Mouse (Mus musculus): ENCODE measurements around the gene Tpte. TPM values are rescaled to one million over a fixed set of nuclear protein-coding genes. Genes with fewer than 3 reads are reported as not detected.

The Tpte gene
- polyA plus RNA-seq, 1 experiment = not detected

DNA sequence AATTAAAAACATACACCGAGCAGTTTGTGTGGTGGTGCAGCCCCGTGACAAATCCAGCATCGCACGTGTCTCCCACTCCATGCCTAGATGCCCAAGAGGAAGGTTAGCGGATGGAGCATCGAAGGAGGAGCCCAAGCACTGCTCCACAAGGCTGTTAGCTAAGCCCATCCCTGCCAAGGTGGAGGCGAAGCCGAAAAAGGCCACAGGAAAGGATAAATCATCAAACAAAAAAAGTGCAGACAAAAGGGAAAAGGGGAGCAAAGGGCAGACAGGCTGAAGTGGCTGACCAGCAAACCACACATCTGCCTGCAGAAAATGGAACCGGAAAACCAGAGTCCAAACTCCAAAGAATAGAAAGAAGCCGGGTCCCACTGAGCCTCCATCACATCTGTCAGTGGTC, 23.8 kb downstream of the Tpte start:
- Histone ChIP-seq H3K4me2 (ENCODE audit: low read depth) (no peak overlapping the region), H3K79me2 (ENCODE audit: control insufficient read depth, insufficient read depth) (no peaks in the 10 kb centered on the region), H3K4me3 (no peak overlapping the region), H3K36me3 (ENCODE audit: control insufficient read depth, insufficient read depth) (no peaks in the 10 kb centered on the region), H3ac (ENCODE audit: control insufficient read depth, insufficient read length) (no peak overlapping the region), H3K27me3 (ENCODE audit: control insufficient read depth, insufficient read depth, insufficient read length) (peaks cover 8% of the 10 kb centered on the region)
- TF ChIP-seq E2F4 (IDR thresholded peaks at IDR 0.05; ENCODE audit: insufficient read depth) = no peak
- TF ChIP-seq MYOD1 (IDR thresholded peaks at IDR 0.05; ENCODE audit: control insufficient read depth in 1 of 3, insufficient read length in 2 of 3, low read depth in 2 of 3) = no peak
- TF ChIP-seq CEBPB (IDR thresholded peaks at IDR 0.05; ENCODE audit: insufficient read depth, poor library complexity, severe bottlenecking) = no peak
- no peak for TF ChIP-seq MYOG (IDR thresholded peaks at IDR 0.05; ENCODE audit: control insufficient read depth in 1 of 3, insufficient read depth in 1 of 3, insufficient read length in 2 of 3, low read depth in 2 of 3)
- no peak for TF ChIP-seq POLR2A (IDR thresholded peaks at IDR 0.05; ENCODE audit: insufficient read length, low read depth)
- TF ChIP-seq REST (IDR thresholded peaks at IDR 0.05; ENCODE audit: insufficient read depth, insufficient read length) = no peak
- TF ChIP-seq POLR2AphosphoS2 (IDR thresholded peaks at IDR 0.05; ENCODE audit: insufficient read length, low read depth) = no peak
- no peak for TF ChIP-seq MAX (IDR thresholded peaks at IDR 0.05; ENCODE audit: low read depth)
- TF ChIP-seq SRF (IDR thresholded peaks at IDR 0.05; ENCODE audit: control insufficient read depth, insufficient read length, low read depth) = no peak
- TF ChIP-seq USF1 (IDR thresholded peaks at IDR 0.05; ENCODE audit: low read depth) = no peak
- no peak for TF ChIP-seq TCF3 (IDR thresholded peaks at IDR 0.05; ENCODE audit: insufficient read length, low read depth)
- no peak for TF ChIP-seq TCF12 (IDR thresholded peaks at IDR 0.05; ENCODE audit: insufficient read depth, poor library complexity, severe bottlenecking)

DNA sequence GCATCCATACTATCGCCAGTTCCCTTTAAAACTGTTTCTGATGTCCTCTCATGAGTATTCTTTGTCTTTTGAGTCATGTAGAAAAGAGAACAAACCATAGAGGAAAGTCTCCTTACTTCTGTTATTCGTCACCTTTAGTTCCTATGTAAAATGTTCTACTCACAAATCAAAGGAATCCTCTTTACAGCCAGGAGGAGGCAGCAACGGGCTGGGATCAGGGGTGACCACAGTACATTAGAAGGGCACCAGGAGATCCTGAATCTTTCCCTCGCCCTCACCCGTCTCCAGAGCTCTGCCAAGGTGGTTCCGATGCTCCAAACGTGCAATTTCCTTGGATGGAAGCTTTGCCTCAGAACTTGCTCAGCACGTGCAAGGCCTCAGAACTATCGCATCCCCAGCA, 28.2 kb downstream of the Tpte start:
- H3K4me3 ChIP-seq = no peak overlapping the region
- TF ChIP-seq POLR2A (IDR thresholded peaks at IDR 0.05; ENCODE audit: insufficient read length, low read depth) (no peak), USF1 (IDR thresholded peaks at IDR 0.05; ENCODE audit: low read depth) (no peak), TCF12 (IDR thresholded peaks at IDR 0.05; ENCODE audit: insufficient read depth, poor library complexity, severe bottlenecking) (no peak), MYOD1 (IDR thresholded peaks at IDR 0.05; ENCODE audit: control insufficient read depth in 1 of 3, insufficient read length in 2 of 3, low read depth in 2 of 3) (no peak), MAX (IDR thresholded peaks at IDR 0.05; ENCODE audit: low read depth) (no peak), MYOG (IDR thresholded peaks at IDR 0.05; ENCODE audit: control insufficient read depth in 1 of 3, insufficient read depth in 1 of 3, insufficient read length in 2 of 3, low read depth in 2 of 3) (no peak), TCF3 (IDR thresholded peaks at IDR 0.05; ENCODE audit: insufficient read length, low read depth) (no peak), CEBPB (IDR thresholded peaks at IDR 0.05; ENCODE audit: insufficient read depth, poor library complexity, severe bottlenecking) (no peak), POLR2AphosphoS2 (IDR thresholded peaks at IDR 0.05; ENCODE audit: insufficient read length, low read depth) (no peak), E2F4 (IDR thresholded peaks at IDR 0.05; ENCODE audit: insufficient read depth) (no peak), SRF (IDR thresholded peaks at IDR 0.05; ENCODE audit: control insufficient read depth, insufficient read length, low read depth) (no peak)
- H3K36me3 ChIP-seq (ENCODE audit: control insufficient read depth, insufficient read depth) = no peaks in the 10 kb centered on the region
- H3K4me2 ChIP-seq (ENCODE audit: low read depth) = no peak overlapping the region
- no peaks in the 10 kb centered on the region for H3K79me2 ChIP-seq (ENCODE audit: control insufficient read depth, insufficient read depth)
- H3K27me3 ChIP-seq (ENCODE audit: control insufficient read depth, insufficient read depth, insufficient read length) = peaks cover 4% of the 10 kb centered on the region
- no peak overlapping the region for H3ac ChIP-seq (ENCODE audit: control insufficient read depth, insufficient read length)

DNA sequence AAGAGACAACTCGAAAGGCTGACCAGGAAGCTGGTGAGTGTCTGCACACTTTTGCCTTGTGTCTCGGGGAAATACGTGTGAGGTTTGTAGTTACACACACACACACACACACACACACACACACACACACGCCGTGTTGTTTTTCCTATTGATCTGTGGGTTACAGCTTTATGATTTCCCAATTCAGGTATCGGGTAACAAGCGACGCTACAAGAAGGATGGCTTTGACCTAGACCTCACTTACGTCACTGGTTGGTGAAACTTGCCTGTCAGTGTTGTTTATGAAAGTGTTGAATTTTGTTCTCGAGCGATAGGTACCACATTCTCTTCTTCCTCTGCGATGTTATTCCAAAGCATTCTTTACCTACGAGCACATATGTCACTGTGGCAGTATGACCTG, 52.2 kb downstream of the Tpte start:
- H3K27me3 ChIP-seq (ENCODE audit: control insufficient read depth, insufficient read depth, insufficient read length) = no peaks in the 10 kb centered on the region
- no peak overlapping the region for H3K4me3 ChIP-seq
- H3K36me3 ChIP-seq (ENCODE audit: control insufficient read depth, insufficient read depth) = no peaks in the 10 kb centered on the region
- no peak overlapping the region for H3ac ChIP-seq (ENCODE audit: control insufficient read depth, insufficient read length)
- no peak overlapping the region for H3K4me2 ChIP-seq (ENCODE audit: low read depth)
- no peaks in the 10 kb centered on the region for H3K79me2 ChIP-seq (ENCODE audit: control insufficient read depth, insufficient read depth)
- TF ChIP-seq REST (IDR thresholded peaks at IDR 0.05; ENCODE audit: insufficient read depth, insufficient read length) (no peak), MAX (IDR thresholded peaks at IDR 0.05; ENCODE audit: low read depth) (no peak), USF1 (IDR thresholded peaks at IDR 0.05; ENCODE audit: low read depth) (no peak)

DNA sequence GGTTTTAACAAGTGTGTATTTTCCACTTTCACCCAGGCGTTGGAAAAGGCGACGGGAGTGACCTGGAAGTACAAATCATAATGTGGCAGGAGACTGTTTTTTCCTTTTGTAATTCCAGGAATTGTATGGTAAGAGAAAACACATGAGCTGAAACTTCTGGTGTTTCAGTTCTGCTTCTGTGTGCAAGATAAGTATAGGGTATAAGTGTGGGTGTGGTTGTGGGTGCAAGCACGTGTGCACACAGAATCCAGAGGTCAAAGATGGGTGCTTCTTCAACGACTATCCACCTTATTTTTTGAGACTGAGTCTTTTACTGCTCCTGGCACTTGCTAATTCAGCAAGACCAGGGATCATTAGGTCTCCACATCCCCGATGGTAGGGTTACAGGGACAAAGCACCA, 76.1 kb downstream of the Tpte start:
- no peaks in the 10 kb centered on the region for H3K79me2 ChIP-seq (ENCODE audit: control insufficient read depth, insufficient read depth)
- TF ChIP-seq E2F4 (IDR thresholded peaks at IDR 0.05; ENCODE audit: insufficient read depth) = no peak
- no peak for TF ChIP-seq REST (IDR thresholded peaks at IDR 0.05; ENCODE audit: insufficient read depth, insufficient read length)
- TF ChIP-seq POLR2AphosphoS2 (IDR thresholded peaks at IDR 0.05; ENCODE audit: insufficient read length, low read depth) = no peak
- no peak for TF ChIP-seq POLR2A (IDR thresholded peaks at IDR 0.05; ENCODE audit: insufficient read length, low read depth)
- no peak for TF ChIP-seq USF1 (IDR thresholded peaks at IDR 0.05; ENCODE audit: low read depth)
- TF ChIP-seq TCF12 (IDR thresholded peaks at IDR 0.05; ENCODE audit: insufficient read depth, poor library complexity, severe bottlenecking) = no peak
- TF ChIP-seq TCF3 (IDR thresholded peaks at IDR 0.05; ENCODE audit: insufficient read length, low read depth) = no peak
- no peak for TF ChIP-seq MAX (IDR thresholded peaks at IDR 0.05; ENCODE audit: low read depth)
- TF ChIP-seq CEBPB (IDR thresholded peaks at IDR 0.05; ENCODE audit: insufficient read depth, poor library complexity, severe bottlenecking) = no peak
- TF ChIP-seq SRF (IDR thresholded peaks at IDR 0.05; ENCODE audit: control insufficient read depth, insufficient read length, low read depth) = no peak
- TF ChIP-seq MYOD1 (IDR thresholded peaks at IDR 0.05; ENCODE audit: control insufficient read depth in 1 of 3, insufficient read length in 2 of 3, low read depth in 2 of 3) = no peak
- no peak for TF ChIP-seq MYOG (IDR thresholded peaks at IDR 0.05; ENCODE audit: control insufficient read depth in 1 of 3, insufficient read depth in 1 of 3, insufficient read length in 2 of 3, low read depth in 2 of 3)
- no peak overlapping the region for H3ac ChIP-seq (ENCODE audit: control insufficient read depth, insufficient read length)
- H3K36me3 ChIP-seq (ENCODE audit: control insufficient read depth, insufficient read depth) = no peaks in the 10 kb centered on the region
- H3K27me3 ChIP-seq (ENCODE audit: control insufficient read depth, insufficient read depth, insufficient read length) = no peaks in the 10 kb centered on the region
- no peak overlapping the region for H3K4me3 ChIP-seq
- no peak overlapping the region for H3K4me2 ChIP-seq (ENCODE audit: low read depth)

GRCm38 (mm10) chr8:22359882-22360281, 76.6 kb downstream of the Tpte start:
- no peak overlapping the region for H3ac ChIP-seq (ENCODE audit: control insufficient read depth, insufficient read length)
- H3K27me3 ChIP-seq (ENCODE audit: control insufficient read depth, insufficient read depth, insufficient read length) = no peaks in the 10 kb centered on the region
- H3K79me2 ChIP-seq (ENCODE audit: control insufficient read depth, insufficient read depth) = no peaks in the 10 kb centered on the region
- TF ChIP-seq TCF3 (IDR thresholded peaks at IDR 0.05; ENCODE audit: insufficient read length, low read depth) = no peak
- TF ChIP-seq SRF (IDR thresholded peaks at IDR 0.05; ENCODE audit: control insufficient read depth, insufficient read length, low read depth) = no peak
- no peak for TF ChIP-seq TCF12 (IDR thresholded peaks at IDR 0.05; ENCODE audit: insufficient read depth, poor library complexity, severe bottlenecking)
- TF ChIP-seq CEBPB (IDR thresholded peaks at IDR 0.05; ENCODE audit: insufficient read depth, poor library complexity, severe bottlenecking) = no peak
- TF ChIP-seq E2F4 (IDR thresholded peaks at IDR 0.05; ENCODE audit: insufficient read depth) = no peak
- TF ChIP-seq USF1 (IDR thresholded peaks at IDR 0.05; ENCODE audit: low read depth) = no peak
- no peak for TF ChIP-seq MAX (IDR thresholded peaks at IDR 0.05; ENCODE audit: low read depth)
- TF ChIP-seq MYOG (IDR thresholded peaks at IDR 0.05; ENCODE audit: control insufficient read depth in 1 of 3, insufficient read depth in 1 of 3, insufficient read length in 2 of 3, low read depth in 2 of 3) = no peak
- no peak for TF ChIP-seq POLR2AphosphoS2 (IDR thresholded peaks at IDR 0.05; ENCODE audit: insufficient read length, low read depth)
- TF ChIP-seq POLR2A (IDR thresholded peaks at IDR 0.05; ENCODE audit: insufficient read length, low read depth) = no peak
- TF ChIP-seq REST (IDR thresholded peaks at IDR 0.05; ENCODE audit: insufficient read depth, insufficient read length) = no peak
- no peak for TF ChIP-seq MYOD1 (IDR thresholded peaks at IDR 0.05; ENCODE audit: control insufficient read depth in 1 of 3, insufficient read length in 2 of 3, low read depth in 2 of 3)
- no peaks in the 10 kb centered on the region for H3K36me3 ChIP-seq (ENCODE audit: control insufficient read depth, insufficient read depth)
- H3K4me3 ChIP-seq = no peak overlapping the region
- H3K4me2 ChIP-seq (ENCODE audit: low read depth) = no peak overlapping the region
